Mouse (Mus musculus) embryonic fibroblast, embryonic 13.5 days (primary cell): Measurements from ENCODE around the gene Tmem121b. TPM values are rescaled to one million over a fixed set of nuclear protein-coding genes. Genes with fewer than 3 reads are reported as not detected.

ENCODE experiments used
- H3K27ac ChIP-seq: 2 replicates; pipeline ENCODE4 v1.5.1; 2012; ENCODE audit warnings: low read length, control low read depth, inconsistent platforms; ENCODE audit not compliant: insufficient read depth
- H3K4me1 ChIP-seq: 2 replicates; pipeline ENCODE4 v1.6.1; 2011; ENCODE audit warnings: low read length; ENCODE audit not compliant: control insufficient read depth, insufficient read depth
- H3K4me3 ChIP-seq: 2 replicates; pipeline ENCODE4 v1.5.1; 2011; ENCODE audit warnings: mild to moderate bottlenecking, control low read depth, low read length; ENCODE audit not compliant: insufficient read depth
- CTCF ChIP-seq: IDR thresholded peaks from 2 replicates; pipeline ENCODE4 v1.5.1; 2011; ENCODE audit warnings: mild to moderate bottlenecking, control low read depth, low read length, moderate library complexity, borderline replicate concordance; ENCODE audit not compliant: insufficient read depth
- POLR2A ChIP-seq: IDR thresholded peaks from 2 replicates; pipeline ENCODE4 v1.6.1; 2011; ENCODE audit warnings: low read depth, mild to moderate bottlenecking, control low read depth, low read length, moderate library complexity
- polyA plus RNA-seq: library from polyadenylated mRNA; stranded (reverse); fragments of >200 nt; gene quantifications from 2 replicates; pipeline ENCODE4 v1.2.4, GENCODE M21; 2011; ENCODE audit warnings: low read depth; ENCODE audit not compliant: missing spikeins, insufficient read length

Tmem121b gene
- polyA plus RNA-seq, 1 experiment = 0.11 TPM

DNA sequence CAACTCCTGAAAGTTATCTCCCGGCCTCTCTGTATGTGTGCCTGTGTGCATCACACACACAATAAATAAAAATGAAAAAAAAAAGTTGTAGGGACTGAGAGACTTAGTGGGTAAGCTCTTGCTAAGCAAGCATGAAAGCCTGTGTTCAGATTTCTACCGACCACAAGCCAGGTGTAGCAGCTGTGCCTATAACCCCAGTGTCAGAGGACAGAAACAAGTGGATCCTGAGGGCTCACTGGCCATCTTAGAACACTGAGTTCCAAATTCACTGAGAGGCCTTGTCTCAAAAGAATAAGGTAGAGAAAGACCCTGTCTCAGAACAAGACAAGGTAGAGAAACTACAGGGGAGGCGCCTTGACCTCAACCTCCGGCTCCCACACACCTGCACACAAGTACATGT, 25.3 kb downstream of the Tmem121b start:
- Histone ChIP-seq H3K27ac (no peak overlapping the region), H3K4me1 (peaks cover 15% of the 10 kb centered on the region), H3K4me3 (no peak overlapping the region)
- TF ChIP-seq CTCF (no peak), POLR2A (no peak)

DNA sequence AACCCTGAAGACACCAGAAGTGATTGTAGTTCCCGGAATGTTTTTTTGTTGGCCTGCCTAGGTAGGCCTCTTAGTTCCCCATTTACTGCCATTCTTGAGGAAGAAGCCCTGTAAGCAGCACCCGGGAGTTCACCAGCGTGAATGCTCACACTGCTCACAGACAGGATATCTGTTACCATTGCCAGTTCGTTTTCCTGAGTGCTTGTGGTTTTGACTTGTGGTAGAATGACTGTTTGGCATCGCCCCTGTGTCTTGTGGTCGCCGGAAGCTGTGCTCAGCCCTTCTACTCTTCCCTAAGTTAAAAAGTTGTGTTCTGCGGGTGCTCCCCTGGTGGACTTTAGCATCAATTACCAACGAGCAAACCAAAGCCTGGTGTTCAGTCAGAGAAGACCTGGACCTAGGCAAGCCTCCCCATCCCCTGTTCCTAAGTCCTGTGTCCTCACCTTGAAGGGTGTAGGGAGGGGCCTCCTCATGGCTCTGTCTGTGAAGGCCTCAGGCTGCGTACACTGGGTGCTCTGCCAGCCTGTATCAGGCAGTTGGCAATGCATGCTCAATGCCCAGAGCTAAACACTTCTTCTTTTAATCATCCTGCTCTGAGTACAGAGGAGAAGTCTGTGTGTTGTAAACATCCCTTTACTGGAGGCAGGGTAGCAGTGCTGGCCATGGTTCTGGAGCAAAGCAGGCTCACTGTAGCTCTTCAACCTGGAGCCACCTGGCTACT, 26.8 kb downstream of the Tmem121b start:
- TF ChIP-seq POLR2A (no peak), CTCF (no peak)

GRCm38 (mm10) chr6:120465393-120465792, 28.2 kb downstream of the Tmem121b start:
- Histone ChIP-seq H3K4me1 (peaks cover 11% of the 10 kb centered on the region), H3K27ac (no peak overlapping the region), H3K4me3 (no peak overlapping the region)
- no peak for TF ChIP-seq POLR2A
- TF ChIP-seq CTCF = no peak

More for the DNA sequence above, 26.8 kb downstream of the Tmem121b start:
- H3K4me1 ChIP-seq = peaks cover 15% of the 10 kb centered on the region
- no peak overlapping the region for H3K27ac ChIP-seq
- H3K4me3 ChIP-seq = no peak overlapping the region

- Histone ChIP-seq H3K4me1 (peaks cover 3% of the 10 kb centered on the region; the same call in 1 of the 2 replicates), H3K27ac (no peak overlapping the region), H3K4me3 (peak overlapping the region; percentile 71)
- TF ChIP-seq POLR2A = no peak
- no peak for TF ChIP-seq CTCF
These were observed 29.1 kb downstream of the Tmem121b start for GRCm38 (mm10) chr6:120464406-120464939.

- TF ChIP-seq CTCF (no peak), POLR2A (no peak)
- Histone ChIP-seq H3K27ac (no peak overlapping the region), H3K4me3 (peak overlapping the region; percentile 71), H3K4me1 (peaks cover 3% of the 10 kb centered on the region; the same call in 1 of the 2 replicates)
These were observed 29.7 kb downstream of the Tmem121b start for GRCm38 (mm10) chr6:120463884-120464283.

GRCm38 (mm10) chr6:120463086-120463871, 30.3 kb downstream of the Tmem121b start, which contains the start of gene Il17ra:
Gene Il17ra (plus strand): TSS chr6:120463247.
- Histone ChIP-seq H3K4me3 (peak within 1 kb of the TSS; percentile 71), H3K4me1 (peaks cover 3% of the 10 kb centered on the region; the same call in 1 of the 2 replicates), H3K27ac (no peak within 1 kb of the TSS)
- TF ChIP-seq POLR2A (peak; percentile 72), CTCF (no peak)

- H3K27ac ChIP-seq = no peak overlapping the region
- H3K4me1 ChIP-seq = peaks cover 3% of the 10 kb centered on the region; the same call in 1 of the 2 replicates
- TF ChIP-seq POLR2A (no peak), CTCF (no peak)
- H3K4me3 ChIP-seq = no peak overlapping the region
These were observed 31.4 kb downstream of the Tmem121b start for GRCm38 (mm10) chr6:120462251-120462650.

GRCm38 (mm10) chr6:120461217-120461616, 32.4 kb downstream of the Tmem121b start:
- H3K27ac ChIP-seq = no peak overlapping the region
- H3K4me3 ChIP-seq = no peak overlapping the region
- TF ChIP-seq POLR2A = no peak
- TF ChIP-seq CTCF = no peak
- peaks cover 3% of the 10 kb centered on the region; the same call in 1 of the 2 replicates for H3K4me1 ChIP-seq

DNA sequence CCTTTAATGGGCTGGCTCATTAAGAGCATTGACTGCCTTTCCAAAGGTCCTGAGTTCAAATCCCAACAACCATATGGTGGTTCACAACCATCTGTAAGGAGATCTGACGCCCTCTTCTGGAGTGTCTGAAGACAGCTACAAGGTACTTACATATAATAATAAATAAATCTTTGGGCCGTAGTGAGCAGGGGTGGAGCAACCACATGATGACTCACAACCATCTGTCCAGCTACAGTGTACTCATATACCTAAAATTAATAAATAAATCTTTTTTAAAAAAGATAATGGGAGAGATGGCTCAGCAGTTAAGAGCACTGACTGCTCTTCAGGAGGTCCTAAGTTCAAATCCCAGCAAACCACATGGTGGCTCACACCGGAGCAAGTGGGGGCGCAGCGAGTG, 35.9 kb downstream of the Tmem121b start:
- Histone ChIP-seq H3K27ac (no peak overlapping the region), H3K4me1 (peaks cover 5% of the 10 kb centered on the region; the same call in 1 of the 2 replicates), H3K4me3 (no peak overlapping the region)
- TF ChIP-seq POLR2A (no peak), CTCF (no peak)

GRCm38 (mm10) chr6:120457074-120457473, 36.5 kb downstream of the Tmem121b start:
- Histone ChIP-seq H3K4me1 (peaks cover 5% of the 10 kb centered on the region; the same call in 1 of the 2 replicates), H3K27ac (no peak overlapping the region), H3K4me3 (no peak overlapping the region)
- TF ChIP-seq CTCF (no peak), POLR2A (no peak)
